8 mouse cellular contexts compared by ENCODE assay signal in genomic region chr7:128379162-128379805, GRCm38 (mm10). TPM values are rescaled to one million over a fixed set of nuclear protein-coding genes. Genes with fewer than 3 reads are reported as not detected.
DNase-seq lines count a peak whose midpoint lies in the region; ATAC-seq lines count a peak whose summit lies in the region.

No protein-coding gene starts in this region.

- no peaks in the 10 kb centered on the region for H3K9me3 ChIP-seq in forebrain, embryonic 10.5 days
- no peaks in the 10 kb centered on the region for H3K9me3 ChIP-seq in forebrain, embryonic 14.5 days (replicated peaks; ENCODE audit: control insufficient read depth, low read length)
- H3K9me3 ChIP-seq in neural tube, embryonic 11.5 days (ENCODE audit: control insufficient read depth, low read length): no peaks in the 10 kb centered on the region
- H3K9me3 ChIP-seq in liver, embryonic 11.5 days (ENCODE audit: control insufficient read depth, low read length): no peaks in the 10 kb centered on the region

- H3K36me3 ChIP-seq in forebrain, embryonic 10.5 days (replicated peaks): no peaks in the 10 kb centered on the region
- no peaks in the 10 kb centered on the region for H3K36me3 ChIP-seq in forebrain, embryonic 14.5 days (ENCODE audit: control insufficient read depth, insufficient read depth, low read length)
- no peaks in the 10 kb centered on the region for H3K36me3 ChIP-seq in neural tube, embryonic 11.5 days (ENCODE audit: control insufficient read depth, insufficient read depth, low read length)
- H3K36me3 ChIP-seq in liver, embryonic 11.5 days (ENCODE audit: control insufficient read depth, insufficient read depth, low read length): no peaks in the 10 kb centered on the region

- H3K4me1 ChIP-seq in forebrain, embryonic 10.5 days: peaks cover 6% of the 10 kb centered on the region
- H3K4me1 ChIP-seq in forebrain, embryonic 14.5 days (ENCODE audit: control insufficient read depth, insufficient read depth, low read length): no peaks in the 10 kb centered on the region
- no peaks in the 10 kb centered on the region for H3K4me1 ChIP-seq in neural tube, embryonic 11.5 days (ENCODE audit: control insufficient read depth, insufficient read depth, low read length)
- H3K4me1 ChIP-seq in liver, embryonic 11.5 days (replicated peaks; ENCODE audit: control insufficient read depth, insufficient read depth, low read length): peaks cover 17% of the 10 kb centered on the region

- 61% methylated on average over 16 of the region's 16 CpGs for WGBS in forebrain, embryonic 10.5 days
- 66% methylated on average over 16 of the region's 16 CpGs for WGBS in forebrain, embryonic 14.5 days
- WGBS in neural tube, embryonic 11.5 days: 63% methylated on average over 16 of the region's 16 CpGs
- 64% methylated on average over 16 of the region's 16 CpGs for WGBS in liver, embryonic 11.5 days

- DNase-seq in forebrain, embryonic 10.5 days (ENCODE audit: extremely low spot score, low spot score): no peak
- no peak for DNase-seq in forebrain, embryonic 14.5 days (ENCODE audit: low spot score)
- DNase-seq in neural tube, embryonic 11.5 days (ENCODE audit: low spot score): no peak
- no peak for DNase-seq in neural tube, embryonic 10.5 days (ENCODE audit: extremely low spot score, low spot score)
- no peak for DNase-seq in liver, embryonic 11.5 days (ENCODE audit: low spot score)
- DNase-seq in thymus, postnatal 14 days: peak; percentile 58
- DNase-seq in right cerebral cortex, adult 18-20 months: no peak
- no peak for DNase-seq in urinary bladder, postnatal 36 days (ENCODE audit: low spot score in 2 of 2)

- H3K9ac ChIP-seq in forebrain, embryonic 14.5 days (ENCODE audit: low read length): no peak overlapping the region
- H3K9ac ChIP-seq in neural tube, embryonic 11.5 days (ENCODE audit: low read length): no peak overlapping the region
- 0 out of 2 replicates have a peak overlapping the region, but pooled peaks have one; percentile 14 for H3K9ac ChIP-seq in liver, embryonic 11.5 days (ENCODE audit: low read depth, low read length)

- H3K4me2 ChIP-seq in forebrain, embryonic 14.5 days (ENCODE audit: low read length): no peak overlapping the region
- H3K4me2 ChIP-seq in neural tube, embryonic 11.5 days (ENCODE audit: low read depth): no peak overlapping the region
- no peak overlapping the region for H3K4me2 ChIP-seq in liver, embryonic 11.5 days

- no peak overlapping the region for H3K4me3 ChIP-seq in forebrain, embryonic 10.5 days
- H3K4me3 ChIP-seq in forebrain, embryonic 14.5 days (ENCODE audit: low read depth, low read length): no peak overlapping the region
- no peak overlapping the region for H3K4me3 ChIP-seq in neural tube, embryonic 11.5 days (ENCODE audit: low read depth, low read length)
- no peak overlapping the region for H3K4me3 ChIP-seq in liver, embryonic 11.5 days (ENCODE audit: low read depth, low read length)

- ATAC-seq in forebrain, embryonic 14.5 days: no peak
- ATAC-seq in neural tube, embryonic 11.5 days (ENCODE audit: insufficient read depth, low FRiP score, low TSS enrichment): no peak
- no peak for ATAC-seq in liver, embryonic 11.5 days (replicated peaks; ENCODE audit: low FRiP score)

- H3K27me3 ChIP-seq in forebrain, embryonic 10.5 days (ENCODE audit: poor library complexity, severe bottlenecking): no peaks in the 10 kb centered on the region
- no peaks in the 10 kb centered on the region for H3K27me3 ChIP-seq in forebrain, embryonic 14.5 days (replicated peaks; ENCODE audit: control insufficient read depth, insufficient read depth, low read length)
- no peaks in the 10 kb centered on the region for H3K27me3 ChIP-seq in neural tube, embryonic 11.5 days (ENCODE audit: control insufficient read depth, insufficient read depth, low read length)
- H3K27me3 ChIP-seq in liver, embryonic 11.5 days (replicated peaks; ENCODE audit: control insufficient read depth, insufficient read depth, low read length): no peaks in the 10 kb centered on the region

- H3K27ac ChIP-seq in forebrain, embryonic 10.5 days: peak overlapping the region; percentile 56; the same call in 1 of the 2 replicates
- no peak overlapping the region for H3K27ac ChIP-seq in forebrain, embryonic 14.5 days (ENCODE audit: low read depth, low read length)
- 0 out of 2 replicates have a peak overlapping the region, but pooled peaks have one; percentile 20 for H3K27ac ChIP-seq in neural tube, embryonic 11.5 days (ENCODE audit: low read depth, low read length)
- peak overlapping the region; percentile 52 for H3K27ac ChIP-seq in liver, embryonic 11.5 days (ENCODE audit: low read depth, low read length)

RNA-seq across cellular contexts. Expression of gene Rgs10, which starts 39.3 kb away (rescaled TPM):
- 4.8 and 5.9 TPM in 2 replicates for polyA plus RNA-seq in forebrain, embryonic 10.5 days (2016; fragmentation: Nextera tagmentation; extraction: Ambion mirVana)
- polyA plus RNA-seq in forebrain, embryonic 14.5 days (2014; fragmentation: Nextera tagmentation; extraction: Ambion mirVana): 21.8 and 22.5 TPM in 2 replicates
- polyA plus RNA-seq in neural tube, embryonic 11.5 days (2014; fragmentation: Nextera tagmentation; extraction: Ambion mirVana): 12.4 and 12.7 TPM in 2 replicates
- polyA plus RNA-seq in liver, embryonic 11.5 days (2014; fragmentation: Nextera tagmentation; extraction: Ambion mirVana): 88.1 and 88.2 TPM in 2 replicates
